Mouse (Mus musculus): ENCODE data around the gene Gon7. TPM values are rescaled to one million over a fixed set of nuclear protein-coding genes. Genes with fewer than 3 reads are reported as not detected.

The Gon7 gene
- 10 to 100 TPM; 25.5 to 28.6 TPM for total RNA-seq (2023)

GRCm38 (mm10) chr12:102757689-102758402 is at the start of gene Gon7, which contains the start of the genes Gm28051 and Ubr7:
Gene Gon7 (minus strand): TSS chr12:102757803.
Gene Gm28051 (minus strand): TSS chr12:102757765.
Gene Ubr7 (plus strand): TSS chr12:102757967.

GRCm38 (mm10) chr12:102758403-102758756 is 777 bp upstream of the Gon7 start, which contains the start of gene Gm20604:
Gene Gm20604 (minus strand): TSS chr12:102758672.

GRCm38 (mm10) chr12:102743589-102744574 is 13.7 kb downstream of the Gon7 start, which contains the start of the genes Moap1 and Tmem251:
Gene Moap1 (minus strand): TSS chr12:102743661.
Gene Tmem251 (plus strand): TSS chr12:102743762.

GRCm38 (mm10) chr12:102704457-102705198 is 53.0 kb downstream of the Gon7 start, which contains the start of gene Itpk1:
Gene Itpk1 (minus strand): TSS chr12:102704930.

Other genes starting within 250 kb of the Gon7 start
- not detected for gene Chga, start 202.8 kb downstream of the Gon7 start, total RNA-seq (2023)
- gene Itpk1, start 52.9 kb downstream of the Gon7 start, total RNA-seq (2023) = 10 to 100 TPM; 23.1 to 24.7 TPM
- 1 to 10 TPM; 9.0 to 9.9 TPM for gene Moap1, start 14.1 kb downstream of the Gon7 start, total RNA-seq (2023)
- 10 to 100 TPM; 24.8 to 29.8 TPM for gene Tmem251, start 14.0 kb downstream of the Gon7 start, total RNA-seq (2023)
- not detected for gene Gm28051, start within 50 bp of the Gon7 start, total RNA-seq (2023)
- gene Ubr7, start 164 bp upstream of the Gon7 start, total RNA-seq (2023) = 10 to 100 TPM; 22.4 to 22.8 TPM
- 1 to 10 TPM; 5.1 to 6.6 TPM for gene Gm20604, start 869 bp upstream of the Gon7 start, total RNA-seq (2023)
- gene Btbd7, start 120.7 kb upstream of the Gon7 start, total RNA-seq (2023) = 10 to 100 TPM; 47.0 to 52.4 TPM
- not detected for gene Cox8c, start 141.5 kb upstream of the Gon7 start, total RNA-seq (2023)
- gene Unc79, start 191.1 kb upstream of the Gon7 start, total RNA-seq (2023) = not detected

Data from B cell, adult 67 days (primary cell).